Mouse (Mus musculus) heart, postnatal 0 days (tissue): Measurements from ENCODE around the gene Tln2.

ENCODE experiments used
- CTCF ChIP-seq: IDR thresholded peaks from 2 replicates; pipeline ENCODE4 v1.5.1; 2016; ENCODE audit warnings: antibody characterized with exemption, control low read depth, low read depth
- EP300 ChIP-seq: IDR thresholded peaks from 2 replicates; pipeline ENCODE4 v1.6.1; 2016; ENCODE audit warnings: antibody characterized with exemption, low read depth

- TF ChIP-seq CTCF = no peak
- no peak for TF ChIP-seq EP300
These were observed 17.6 kb downstream of the Tln2 start for GRCm38 (mm10) chr9:67541948-67542347.
